Mouse (Mus musculus) left cerebral cortex, postnatal 36 days (tissue): ENCODE measurements around the gene 9130230L23Rik. TPM values are rescaled to one million over a fixed set of nuclear protein-coding genes. Genes with fewer than 3 reads are reported as not detected.

Experiments
- DNase-seq, 2 experiments: peaks; one replicate each; pipeline ENCODE4 v3.0.0; 2021 to 2022; ENCODE audit warnings: low spot score in 2 of 2, mixed read lengths in 1 of 2
- intact Hi-C: fragments of 180-260 bp; cut with DNase I; formaldehyde crosslinking; loops from one replicate; pipeline ENCODE4 v1.15.1; 2025
- total RNA-seq, 2 experiments: library from RNA; stranded (reverse); gene quantifications; 2 replicates each; pipeline ENCODE4 v1.2.3; 2021

Gene 9130230L23Rik
- total RNA-seq, 2 experiments from 2014 or later = not detected

- intact Hi-C loops = no loop called here
- DNase-seq = no peak
Observed at GRCm38 (mm10) chr5:65956144-65957008, 47.7 kb downstream of the 9130230L23Rik start.

GRCm38 (mm10) chr5:65955343-65956143 is 48.5 kb downstream of the 9130230L23Rik start:
- peak; percentile 68 to 71 for DNase-seq
- intact Hi-C loops = no loop called here

DNA sequence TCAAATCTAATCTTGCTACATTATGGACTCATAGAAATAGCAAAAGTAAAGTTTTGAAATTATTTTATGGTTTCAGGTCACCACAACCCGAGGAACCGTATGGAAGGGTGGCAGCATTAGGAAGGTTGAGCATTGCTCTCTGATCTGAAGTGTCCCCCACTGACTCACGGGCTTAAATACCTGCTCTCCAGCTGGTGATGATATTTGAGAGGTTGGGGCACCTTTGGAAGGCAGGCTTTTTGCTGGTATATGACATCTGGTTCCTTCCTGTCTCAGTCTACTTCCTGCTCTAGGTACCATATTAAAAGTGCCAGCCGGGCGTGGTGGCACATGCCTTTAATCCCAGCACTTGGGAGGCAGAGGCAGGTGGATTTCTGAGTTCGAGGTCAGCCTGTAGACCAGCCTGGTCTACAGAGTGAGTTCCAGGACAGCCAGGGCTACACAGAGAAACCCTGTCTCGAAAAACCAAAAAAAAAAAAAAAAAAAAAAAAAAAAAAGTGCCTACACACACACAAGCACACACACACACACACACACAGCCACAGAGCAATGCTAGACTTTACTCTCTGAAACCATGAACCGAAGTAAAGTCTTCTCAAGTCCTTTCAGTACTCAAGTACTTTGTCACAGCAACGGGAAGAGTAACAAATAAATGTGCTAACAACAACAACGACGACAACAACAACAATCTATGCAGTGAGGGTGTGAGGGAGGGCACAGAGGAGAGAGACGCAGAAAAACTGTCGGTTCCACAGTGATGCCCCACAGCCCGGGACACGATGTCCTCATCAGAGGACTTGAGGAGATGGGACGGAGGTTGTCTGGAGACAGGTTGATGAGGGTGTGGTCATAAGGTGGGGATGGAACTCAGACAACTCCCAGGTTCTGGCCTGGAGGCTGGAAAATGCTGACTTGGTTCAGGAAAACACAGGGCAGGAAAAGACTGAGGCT is 49.7 kb downstream of the 9130230L23Rik start:
- DNase-seq = no peak
- intact Hi-C loops = no loop called here

- intact Hi-C loops = no loop called here
Observed at GRCm38 (mm10) chr5:65951513-65951909, 52.6 kb downstream of the 9130230L23Rik start.

GRCm38 (mm10) chr5:65950679-65951512 is 53.2 kb downstream of the 9130230L23Rik start:
- no peak for DNase-seq
- intact Hi-C loops = no loop called here

More at GRCm38 (mm10) chr5:65951513-65951909, 52.6 kb downstream of the 9130230L23Rik start:
- DNase-seq = no peak

- intact Hi-C loops = no loop called here
- no peak for DNase-seq
Observed at GRCm38 (mm10) chr5:65950236-65950635, 53.8 kb downstream of the 9130230L23Rik start.

GRCm38 (mm10) chr5:65949822-65950221 is 54.3 kb downstream of the 9130230L23Rik start:
- intact Hi-C loops = no loop called here
- DNase-seq = no peak

DNA sequence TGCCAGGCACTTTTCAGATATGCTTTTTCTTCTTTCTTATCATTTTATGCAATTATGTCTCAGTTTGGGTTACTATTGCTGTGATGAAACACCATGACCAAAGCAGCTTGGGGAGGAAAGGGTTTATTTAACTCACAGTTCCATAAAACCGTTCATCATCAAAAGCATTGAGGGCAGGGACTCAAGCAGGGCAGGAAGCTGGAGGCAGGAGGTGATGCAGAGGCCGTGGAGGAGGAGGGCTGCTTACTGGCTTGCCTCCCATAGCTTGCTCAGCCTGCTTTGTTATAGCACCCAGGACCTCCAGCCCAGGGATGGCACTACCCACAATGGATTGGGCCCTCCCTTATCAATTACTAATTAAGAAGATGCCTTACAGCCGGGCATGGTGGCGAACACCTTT is 62.9 kb downstream of the 9130230L23Rik start:
- DNase-seq = no peak
- intact Hi-C loops = no loop called here

- intact Hi-C loops = loop anchor here (5.0 kb wide), 2 partner anchors 116 to 176 kb away; partner anchors contain the start of gene N4bp2
- peak; percentile 62 to 77 for DNase-seq
Observed at GRCm38 (mm10) chr5:65937998-65938715, 65.9 kb downstream of the 9130230L23Rik start.

- no peak for DNase-seq
- intact Hi-C loops = loop anchor here (5.0 kb wide), 2 partner anchors 115 to 175 kb away; partner anchors contain the start of gene N4bp2
Observed at GRCm38 (mm10) chr5:65937011-65937726, 66.9 kb downstream of the 9130230L23Rik start.

DNA sequence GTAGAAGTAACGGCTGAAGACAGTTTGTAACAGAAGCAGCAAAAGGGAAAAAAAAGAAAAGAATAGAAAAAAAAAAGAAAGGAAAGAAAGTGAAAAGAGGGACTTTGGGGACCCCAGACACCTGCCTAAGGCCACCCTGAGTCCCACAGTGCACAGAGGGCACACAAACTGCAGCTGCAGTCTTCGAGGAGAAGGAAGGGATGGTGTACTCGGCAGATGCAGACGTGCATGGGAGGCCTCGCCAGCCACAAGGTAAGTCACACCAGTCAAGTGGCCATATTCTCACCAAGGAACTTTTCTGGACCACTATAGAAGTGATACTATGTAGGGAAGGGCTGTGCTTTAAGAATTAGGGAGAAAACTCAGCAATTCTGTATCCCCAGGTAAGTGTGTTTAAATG is 69.3 kb downstream of the 9130230L23Rik start, which contains the start of gene Chrna9:
TSS of gene Chrna9 (plus strand) at position 139 of the 400 bp plus-strand sequence.
- intact Hi-C loops = loop anchor here (5.0 kb wide), 2 partner anchors 112 to 172 kb away; partner anchors contain the start of gene N4bp2
- DNase-seq = no peak

GRCm38 (mm10) chr5:65933764-65934163 is 70.3 kb downstream of the 9130230L23Rik start:
- no peak for DNase-seq
- intact Hi-C loops = no loop called here

GRCm38 (mm10) chr5:65933258-65933657 is 70.8 kb downstream of the 9130230L23Rik start:
- intact Hi-C loops = no loop called here
- DNase-seq = no peak

DNA sequence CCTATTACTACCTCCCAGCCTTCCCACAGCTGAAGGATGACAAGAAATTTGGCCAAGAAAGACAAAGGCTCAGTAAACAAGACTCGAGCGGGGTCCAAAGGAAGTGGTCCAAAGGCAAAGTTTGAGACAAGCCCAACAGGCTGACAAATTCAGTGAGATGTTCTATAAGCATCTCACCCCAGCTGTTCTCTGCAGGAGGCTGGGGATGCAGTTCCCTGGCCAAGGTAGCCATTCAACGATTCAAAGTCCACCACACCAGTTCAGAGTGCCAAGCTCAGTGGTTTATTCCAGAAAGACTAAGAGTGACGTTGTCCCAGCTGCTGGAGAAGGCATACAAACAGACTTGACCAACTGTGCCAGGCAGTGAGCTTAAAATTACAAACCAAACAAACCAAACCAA is 73.9 kb downstream of the 9130230L23Rik start:
- no peak for DNase-seq
- intact Hi-C loops = no loop called here
